Comparison of ENCODE assay signal across 12 mouse cellular contexts in genomic region chr5:75238928-75239777, GRCm38 (mm10).
"Had no signal": no experiment of that assay in that cellular context is flagged by ENCODE, and none has a peak within 500 bp of the region (broad histone marks: within the 10 kb centered on the region; RNA-seq: fewer than 3 reads in every experiment).

No protein-coding gene starts in this region.

- H3K4me1 ChIP-seq: liver, embryonic 15.5 days; midbrain, embryonic 13.5 days; neural tube, embryonic 15.5 days had no signal

- DNase-seq: kidney, adult 11 months; kidney, adult 9 months; right cerebral cortex, adult 18-20 months; right cerebral cortex, postnatal 25 days; thymus, adult 18-20 months; thymus, postnatal 36 days had no signal

- H3K27ac ChIP-seq: limb, embryonic 10.5 days; liver, embryonic 15.5 days; midbrain, embryonic 13.5 days; neural tube, embryonic 15.5 days had no signal

- H3K9me3 ChIP-seq: limb, embryonic 10.5 days; liver, embryonic 15.5 days; midbrain, embryonic 13.5 days; neural tube, embryonic 15.5 days had no signal

- H3K36me3 ChIP-seq: limb, embryonic 10.5 days; liver, embryonic 15.5 days; midbrain, embryonic 13.5 days; neural tube, embryonic 15.5 days had no signal

- H3K4me2 ChIP-seq: liver, embryonic 11.5 days; liver, embryonic 15.5 days; midbrain, embryonic 13.5 days; neural tube, embryonic 15.5 days had no signal

- ATAC-seq: midbrain, embryonic 13.5 days had no signal

- H3K27me3 ChIP-seq: liver, embryonic 15.5 days; midbrain, embryonic 13.5 days; neural tube, embryonic 15.5 days had no signal

- H3K4me3 ChIP-seq: limb, embryonic 10.5 days; liver, embryonic 15.5 days; midbrain, embryonic 13.5 days; myocyte; neural tube, embryonic 15.5 days had no signal

- H3K9ac ChIP-seq: liver, embryonic 15.5 days; midbrain, embryonic 13.5 days; neural tube, embryonic 15.5 days had no signal
